Mouse (Mus musculus) lung, adult 18-20 months (tissue): Measurements from ENCODE around the gene Crtc3.

ENCODE experiments used
- DNase-seq, 2 experiments: peaks; one replicate each; pipeline ENCODE4 v3.0.0; 2022; ENCODE audit warnings: mixed read lengths in 2 of 2

Crtc3 gene

GRCm38 (mm10) chr7:80636953-80637800 is 51.5 kb downstream of the Crtc3 start:
- no peak for DNase-seq

- DNase-seq, result no peak
Measured at GRCm38 (mm10) chr7:80636288-80636952, 52.3 kb downstream of the Crtc3 start.

DNA sequence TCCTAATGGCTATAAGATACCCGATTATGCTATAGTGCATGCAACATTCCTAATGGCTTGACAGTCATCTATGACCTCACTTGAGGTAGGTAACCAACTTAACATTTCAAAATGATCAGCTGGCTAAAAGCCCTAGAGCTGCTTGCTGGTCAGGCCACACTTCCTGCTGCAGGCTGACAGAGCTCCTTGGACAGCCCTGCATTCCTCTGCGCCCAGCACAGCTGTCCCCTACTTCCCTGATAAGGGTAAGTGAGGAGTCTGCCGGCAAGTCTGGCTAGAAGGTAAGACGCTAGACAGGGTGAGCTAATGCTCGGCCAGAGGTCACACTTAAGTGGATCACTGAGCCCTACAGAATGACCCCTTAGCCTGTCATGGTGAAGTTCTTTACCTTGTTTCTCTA is 52.8 kb downstream of the Crtc3 start:
- DNase-seq, result peak in 1 of 2 experiments; percentile 43

- no peak for DNase-seq
Measured at GRCm38 (mm10) chr7:80634741-80635140, 53.9 kb downstream of the Crtc3 start.

- DNase-seq, result no peak
Measured at GRCm38 (mm10) chr7:80633635-80634034, 55.0 kb downstream of the Crtc3 start.

DNA sequence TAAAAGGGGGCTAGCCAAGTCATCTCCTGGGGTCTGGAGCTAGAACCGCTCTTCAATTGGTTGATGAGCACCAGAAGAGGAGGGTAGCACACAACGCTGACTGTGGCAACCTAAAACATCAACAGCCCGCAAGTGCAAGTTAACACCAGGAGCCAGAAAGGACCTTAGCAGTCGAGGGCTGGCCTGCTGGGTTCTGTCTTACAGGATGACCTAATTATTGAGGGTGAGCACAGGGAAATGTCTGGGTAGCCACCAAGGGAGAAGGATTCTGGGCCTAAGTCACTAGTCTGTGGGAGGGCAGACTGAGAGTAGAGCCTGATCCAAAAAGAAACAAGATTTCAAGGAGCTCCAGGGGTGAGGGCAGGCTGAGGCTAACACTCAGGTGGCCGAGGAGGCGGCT is 56.7 kb downstream of the Crtc3 start:
- no peak for DNase-seq

GRCm38 (mm10) chr7:80631405-80631804 is 57.3 kb downstream of the Crtc3 start:
- DNase-seq, result no peak

DNA sequence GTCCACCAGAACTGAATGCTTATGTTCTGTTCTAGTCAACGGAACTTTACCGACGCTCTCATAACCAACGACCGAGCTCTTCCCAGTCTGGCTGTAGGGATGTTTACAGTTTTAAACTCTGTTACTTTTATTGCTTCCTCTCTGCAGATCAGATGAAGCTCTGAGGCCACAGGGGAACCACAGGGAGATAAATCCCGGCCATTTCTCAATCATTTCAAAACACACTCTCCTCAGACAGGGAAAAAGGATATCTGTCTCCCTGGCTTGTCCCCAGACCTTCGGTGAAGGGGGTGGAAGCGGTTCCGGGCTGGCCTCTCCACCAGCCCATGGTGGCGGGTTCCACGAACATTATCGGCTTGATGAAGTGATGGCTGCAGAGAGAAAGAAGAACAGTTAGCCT is 59.3 kb downstream of the Crtc3 start:
- peak; percentile 47 to 62 for DNase-seq

DNA sequence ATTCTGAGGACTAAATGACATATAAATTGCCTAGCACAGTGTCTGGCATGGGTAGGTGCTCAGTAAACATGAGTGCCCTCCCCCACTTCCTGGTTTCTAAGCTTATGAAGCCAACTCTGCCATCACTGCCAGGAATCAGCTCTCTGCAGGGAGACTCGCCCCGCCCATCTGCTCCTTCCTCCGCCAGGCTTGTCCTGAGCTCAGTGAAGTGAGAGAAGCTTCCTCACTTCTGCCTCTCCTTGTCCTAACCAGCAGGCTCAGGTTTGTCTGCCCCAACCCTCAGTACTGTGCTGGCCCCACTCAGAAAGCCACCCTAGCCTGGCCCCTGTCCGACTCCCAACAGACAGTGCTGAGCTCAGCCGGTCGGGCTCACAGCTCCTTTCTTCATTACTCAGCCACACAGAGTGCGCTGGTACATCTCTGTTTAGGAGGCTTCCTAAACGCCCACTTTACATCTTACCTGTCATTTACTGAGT is 59.9 kb downstream of the Crtc3 start:
- peak; percentile 89 to 92 for DNase-seq

DNA sequence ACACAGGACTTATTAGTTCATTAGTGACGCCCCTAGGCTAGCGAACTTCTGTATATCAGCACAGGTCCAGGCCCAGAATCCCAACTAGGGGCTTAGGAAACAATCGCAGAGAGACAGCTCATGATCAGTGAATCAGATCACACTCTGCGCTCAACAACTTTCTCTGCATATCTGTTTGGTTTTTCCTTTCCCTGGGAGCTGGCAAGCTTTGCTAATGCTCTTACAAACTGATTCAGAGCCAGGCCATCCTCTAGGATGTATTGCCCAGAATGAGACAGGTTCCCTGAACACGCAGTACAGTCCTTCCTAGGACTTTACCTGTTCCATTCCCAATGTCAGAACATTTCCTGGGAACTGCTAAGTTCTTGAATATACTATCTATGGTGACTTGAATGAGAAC is 61.7 kb downstream of the Crtc3 start:
- DNase-seq, result no peak

DNA sequence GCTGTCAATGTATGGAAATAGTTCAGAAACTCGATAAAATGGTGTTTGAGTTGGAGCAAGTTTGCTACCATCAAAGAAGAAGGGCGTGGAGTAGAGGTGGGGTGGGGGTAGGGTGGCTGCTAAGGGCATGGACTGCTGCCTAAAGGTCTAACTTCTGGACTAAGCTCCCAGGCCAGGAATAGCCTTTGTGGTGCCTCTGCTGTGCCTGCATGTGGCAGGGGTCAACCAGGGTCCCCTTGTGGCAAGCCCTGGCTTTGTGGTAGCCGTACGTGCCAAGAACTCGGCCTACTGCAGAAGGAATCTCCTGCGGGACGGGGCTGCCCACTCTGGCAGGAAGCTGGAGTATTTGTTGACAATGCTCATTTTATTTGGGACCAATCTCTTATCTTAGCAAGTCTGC is 62.8 kb downstream of the Crtc3 start:
- no peak for DNase-seq

DNA sequence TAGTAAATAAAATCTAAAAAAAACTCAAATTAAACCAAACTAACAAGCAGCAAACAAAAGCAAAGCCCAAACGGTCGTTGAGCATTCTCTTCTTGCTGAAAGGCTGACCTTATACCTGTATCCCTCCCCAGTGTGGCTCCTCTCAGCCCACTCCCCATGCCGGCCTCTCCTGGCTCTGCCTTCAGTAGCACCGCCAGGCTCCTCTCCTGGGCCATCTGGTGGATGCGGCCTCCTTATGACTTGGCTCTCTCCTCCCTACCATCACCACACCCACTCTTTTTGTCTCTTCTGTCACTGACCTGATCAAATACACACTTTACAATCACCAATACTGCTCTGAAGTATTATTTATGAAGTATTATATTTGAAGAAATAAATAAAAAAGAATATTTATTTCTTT is 65.4 kb downstream of the Crtc3 start:
- no peak for DNase-seq

DNA sequence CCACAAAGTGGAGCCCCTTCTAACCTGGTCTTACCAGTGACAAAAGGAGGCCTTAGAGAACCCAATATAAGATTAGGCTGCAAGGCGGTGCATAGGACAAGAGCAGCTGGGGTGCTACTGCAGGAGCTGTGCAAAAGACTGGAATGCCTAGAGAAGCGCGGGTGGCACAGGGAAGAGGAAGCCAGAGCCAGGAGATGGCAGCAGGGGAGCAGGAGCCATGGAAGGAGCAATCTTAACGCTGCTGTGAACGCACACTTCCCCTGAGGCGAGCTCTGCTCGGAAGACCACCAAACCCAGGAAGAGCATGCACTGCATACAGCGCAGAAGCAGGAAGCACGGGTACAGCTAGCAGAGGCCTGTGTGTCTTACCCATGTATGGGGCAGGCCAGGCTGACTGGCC is 72.6 kb downstream of the Crtc3 start:
- DNase-seq, result no peak

DNA sequence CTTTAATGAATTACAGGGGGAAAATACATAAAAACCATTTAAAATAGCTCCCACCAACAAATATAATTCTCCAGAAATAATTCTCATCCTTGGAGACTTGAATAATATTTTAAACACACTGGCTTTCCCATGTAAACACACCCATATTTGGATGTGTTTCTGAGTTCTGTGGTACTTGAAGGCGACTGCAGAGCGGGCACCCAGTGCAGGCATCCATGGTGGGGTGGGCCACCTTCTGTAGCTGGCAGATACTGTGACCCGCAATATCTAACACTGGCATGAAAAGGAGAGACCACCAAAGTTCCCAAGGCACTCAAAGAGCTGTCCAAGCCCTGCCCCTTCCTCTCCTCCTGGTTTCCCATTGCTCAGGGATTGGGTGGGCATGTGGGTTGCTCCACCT is 74.6 kb downstream of the Crtc3 start:
- DNase-seq, result no peak

- DNase-seq, result no peak
Measured at GRCm38 (mm10) chr7:80612191-80612787, 76.4 kb downstream of the Crtc3 start.

GRCm38 (mm10) chr7:80611646-80612045 is 77.0 kb downstream of the Crtc3 start:
- DNase-seq, result no peak

DNA sequence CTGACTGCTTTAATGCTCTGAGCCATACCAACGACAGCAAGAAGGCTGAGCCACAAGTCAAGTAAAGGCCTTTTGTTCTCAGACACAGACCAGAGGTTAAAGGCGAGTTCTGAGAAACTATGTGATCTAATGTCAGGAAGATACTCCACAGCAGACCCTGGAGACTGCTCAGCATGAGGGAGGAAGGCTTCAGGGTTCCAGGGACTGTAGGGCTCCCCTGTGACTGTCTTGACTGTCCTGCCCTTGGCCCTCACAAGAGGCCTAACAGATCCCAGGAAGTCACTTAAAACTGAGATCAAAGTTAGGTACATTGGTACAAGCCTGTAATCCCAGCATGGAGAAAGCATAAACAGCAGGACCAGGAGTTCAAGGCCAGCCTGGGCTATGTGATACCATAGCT is 81.2 kb downstream of the Crtc3 start:
- no peak for DNase-seq

- no peak for DNase-seq
Measured at GRCm38 (mm10) chr7:80606435-80606834, 82.2 kb downstream of the Crtc3 start.

DNA sequence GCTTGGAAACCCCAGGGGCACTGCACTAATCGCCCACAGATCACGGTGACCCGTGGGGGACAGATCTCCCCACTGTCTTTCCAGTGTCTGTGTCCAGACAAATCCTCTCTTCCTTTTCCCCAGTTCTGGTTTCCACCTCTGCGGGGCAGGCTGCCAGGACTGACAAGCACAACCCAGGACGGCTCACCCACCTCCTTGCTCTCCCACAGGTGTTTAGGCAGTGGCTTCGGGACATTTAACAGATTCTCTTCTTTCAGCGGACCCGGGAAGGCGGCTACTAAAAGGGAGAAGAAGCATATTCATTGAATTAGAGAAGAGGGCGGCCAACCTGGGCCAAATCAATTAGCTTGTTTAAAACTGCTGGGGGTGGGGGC is 83.1 kb downstream of the Crtc3 start:
- DNase-seq, result no peak

DNA sequence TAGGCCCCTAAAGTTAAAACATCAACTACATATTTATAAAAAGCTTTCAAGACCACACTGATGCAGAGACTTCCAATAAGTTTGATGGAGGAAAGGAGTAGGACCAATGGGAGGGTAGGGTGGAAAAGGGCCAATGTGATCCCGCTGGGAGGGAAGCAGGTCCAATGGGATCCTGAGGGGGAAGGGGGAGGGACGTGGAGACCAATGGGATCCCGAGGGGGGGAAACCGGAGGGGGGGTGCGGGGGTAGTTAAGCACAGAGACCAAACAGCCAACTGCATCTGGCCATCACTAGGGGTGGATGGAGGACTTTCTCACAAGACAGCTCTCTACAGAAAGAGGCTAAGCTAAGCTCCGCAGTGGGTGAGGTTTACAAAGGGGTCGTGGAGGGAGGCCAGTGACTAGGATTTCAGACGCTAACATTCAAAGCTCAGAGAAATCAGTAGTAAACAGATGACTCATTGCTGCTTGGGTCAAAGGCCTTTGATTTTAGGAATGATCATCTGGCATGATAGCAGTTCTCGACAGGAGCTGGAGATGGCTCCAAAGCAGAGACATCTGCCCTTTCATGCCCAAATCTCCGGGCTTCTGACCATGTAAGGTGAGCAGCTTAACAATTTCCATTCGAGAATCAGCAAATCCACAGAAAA is 83.6 kb downstream of the Crtc3 start:
- no peak for DNase-seq

DNA sequence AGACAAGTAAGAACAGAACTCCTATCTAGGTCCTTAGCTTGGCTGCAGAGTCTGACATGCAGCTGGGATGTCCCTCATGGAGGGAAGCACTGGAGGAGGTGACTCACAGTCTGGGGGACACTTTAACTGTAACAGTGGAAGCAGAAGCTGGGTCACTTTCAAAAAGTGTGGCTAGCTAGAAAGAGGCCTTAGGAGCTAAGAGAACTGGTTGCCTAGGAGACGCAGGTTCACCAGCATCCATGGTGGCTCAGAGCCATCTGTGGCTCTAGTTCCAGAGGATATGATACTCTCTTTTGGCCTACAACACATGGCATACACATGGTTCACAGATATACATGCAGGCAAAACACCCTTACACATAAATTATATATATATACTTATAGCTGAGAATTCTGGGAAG is 86.1 kb downstream of the Crtc3 start:
- no peak for DNase-seq

GRCm38 (mm10) chr7:80598436-80598985 is 90.2 kb downstream of the Crtc3 start:
- no peak for DNase-seq

- no peak for DNase-seq
Measured at GRCm38 (mm10) chr7:80597900-80598299, 90.8 kb downstream of the Crtc3 start.
